Mouse (Mus musculus): ENCODE data around the gene Rad54l. TPM values are rescaled to one million over a fixed set of nuclear protein-coding genes. Genes with fewer than 3 reads are reported as not detected.

Gene Rad54l
- polyA plus RNA-seq, 1 experiment from 2014 or later = 1.5 TPM

DNA sequence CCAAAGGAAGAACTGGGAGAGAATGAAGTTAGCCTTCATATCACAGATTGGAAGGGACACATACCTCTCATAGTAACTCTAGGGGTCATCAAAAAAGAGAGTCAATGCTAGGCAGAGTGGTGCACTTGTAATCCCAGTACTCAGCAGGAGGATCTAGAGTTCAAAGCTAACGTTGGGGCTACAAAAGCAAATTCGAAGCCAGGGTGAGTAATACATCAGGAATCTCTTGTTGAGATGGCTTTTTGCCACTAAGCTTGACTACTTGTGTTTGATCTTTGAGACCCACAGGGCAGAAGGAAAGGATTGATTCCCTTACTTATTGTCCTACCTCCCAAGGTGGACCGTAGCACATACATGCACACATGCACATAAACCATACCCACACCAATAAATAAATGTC, 74.3 kb downstream of the Rad54l start:
- TF ChIP-seq EP300 (IDR thresholded peaks at IDR 0.05) (no peak), CTCF (IDR thresholded peaks at IDR 0.05) (no peak)
- peak overlapping the region; percentile 55 for H3K27ac ChIP-seq (ENCODE audit: low read length)
- no peaks in the 10 kb centered on the region for H3K9me3 ChIP-seq (ENCODE audit: low read length)
- 44% methylated on average over 3 of the region's 3 CpGs for WGBS
- no peak for ATAC-seq
- H3K27me3 ChIP-seq (replicated peaks; ENCODE audit: insufficient read depth, low read length) = no peaks in the 10 kb centered on the region
- no peak overlapping the region for H3K9ac ChIP-seq (replicated peaks; ENCODE audit: low read depth)
- no peak overlapping the region for H3K4me3 ChIP-seq (ENCODE audit: low read depth, low read length)
- peaks cover 7% of the 10 kb centered on the region; the same call in 1 of the 2 replicates for H3K36me3 ChIP-seq (ENCODE audit: insufficient read depth, low read length)
- H3K4me1 ChIP-seq (ENCODE audit: insufficient read depth, low read depth, low read length) = peaks cover 8% of the 10 kb centered on the region
- H3K4me2 ChIP-seq (replicated peaks; ENCODE audit: low read depth, low read length) = no peak overlapping the region
- peak; percentile 44 for DNase-seq (ENCODE audit: low spot score)

DNA sequence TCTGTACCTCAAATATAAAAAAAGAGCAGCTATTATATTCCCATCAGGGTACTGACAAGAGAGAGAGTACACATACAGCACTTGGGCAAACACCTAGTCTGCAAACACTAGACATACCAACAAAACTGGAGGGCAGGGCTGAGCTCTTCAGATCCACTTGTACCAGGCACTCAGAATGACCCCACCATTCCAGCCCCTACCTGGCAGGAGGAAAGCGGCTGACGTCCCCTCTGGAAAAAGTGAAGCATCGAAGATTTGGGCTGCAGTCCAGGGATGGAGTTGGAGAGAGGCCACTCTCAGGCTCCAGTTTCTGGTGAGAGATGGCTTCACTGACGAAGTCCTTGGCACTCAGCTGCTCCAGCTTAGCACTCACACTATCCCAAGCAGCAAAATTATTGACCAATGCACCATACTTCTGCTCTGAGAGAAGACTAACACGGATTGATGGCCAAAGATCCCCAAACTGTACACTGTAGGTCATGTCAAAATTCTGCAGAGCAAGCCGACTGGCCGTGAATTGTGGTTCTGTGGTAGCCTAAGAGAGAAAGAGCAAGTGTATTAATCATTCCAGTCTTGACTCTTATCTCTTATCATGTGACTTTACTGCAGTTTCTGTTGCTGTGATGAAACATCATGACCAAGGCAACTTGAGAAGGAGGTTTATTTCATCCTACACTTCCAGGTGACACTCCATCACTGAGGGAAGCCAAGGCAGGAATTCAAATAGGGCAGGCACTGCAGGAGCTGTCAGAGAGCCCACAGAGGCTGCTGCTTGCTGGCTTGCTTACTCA, 75.2 kb downstream of the Rad54l start:
- Histone ChIP-seq H3K4me1 (ENCODE audit: insufficient read depth, low read depth, low read length) (peaks cover 8% of the 10 kb centered on the region), H3K27ac (ENCODE audit: low read length) (peak overlapping the region; percentile 64), H3K27me3 (replicated peaks; ENCODE audit: insufficient read depth, low read length) (no peaks in the 10 kb centered on the region), H3K36me3 (ENCODE audit: insufficient read depth, low read length) (peaks cover 7% of the 10 kb centered on the region; the same call in 1 of the 2 replicates), H3K9ac (replicated peaks; ENCODE audit: low read depth) (no peak overlapping the region), H3K4me2 (replicated peaks; ENCODE audit: low read depth, low read length) (no peak overlapping the region), H3K4me3 (ENCODE audit: low read depth, low read length) (no peak overlapping the region), H3K9me3 (ENCODE audit: low read length) (no peaks in the 10 kb centered on the region)
- TF ChIP-seq EP300 (IDR thresholded peaks at IDR 0.05) (peak; percentile 97), CTCF (IDR thresholded peaks at IDR 0.05) (no peak)
- ATAC-seq (peak; percentile 97), DNase-seq (ENCODE audit: low spot score) (peak; percentile 93)
- 52% methylated on average over 7 of the region's 7 CpGs for WGBS

DNA sequence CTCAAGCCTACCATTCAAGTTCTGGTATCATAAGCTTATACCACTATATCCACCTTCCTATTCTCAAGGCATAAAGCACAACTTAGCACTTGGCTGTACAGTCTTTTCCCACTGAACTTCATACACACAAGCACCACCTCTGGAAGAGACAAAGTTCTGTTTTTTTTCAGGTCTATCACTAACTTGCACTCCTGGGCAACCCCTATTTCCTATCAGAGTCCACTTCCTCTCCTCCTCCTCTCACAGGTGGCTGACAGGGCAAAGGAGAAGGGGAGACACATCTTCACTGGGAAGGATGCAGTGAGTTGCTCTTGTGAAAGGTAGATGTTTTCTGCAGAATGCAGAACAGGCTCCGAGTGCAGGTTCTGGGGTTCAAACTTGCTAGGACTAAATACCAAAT, 75.8 kb downstream of the Rad54l start:
- Histone ChIP-seq H3K36me3 (ENCODE audit: insufficient read depth, low read length) (peaks cover 7% of the 10 kb centered on the region; the same call in 1 of the 2 replicates), H3K4me2 (replicated peaks; ENCODE audit: low read depth, low read length) (0 out of 2 replicates have a peak overlapping the region, but pooled peaks have one; percentile 3), H3K27ac (ENCODE audit: low read length) (peak overlapping the region; percentile 64), H3K9ac (replicated peaks; ENCODE audit: low read depth) (no peak overlapping the region), H3K27me3 (replicated peaks; ENCODE audit: insufficient read depth, low read length) (no peaks in the 10 kb centered on the region), H3K4me3 (ENCODE audit: low read depth, low read length) (no peak overlapping the region), H3K9me3 (ENCODE audit: low read length) (no peaks in the 10 kb centered on the region), H3K4me1 (ENCODE audit: insufficient read depth, low read depth, low read length) (peaks cover 3% of the 10 kb centered on the region; the same call in 1 of the 2 replicates)
- WGBS = 50% methylated on average over 1 of the region's 1 CpGs
- ATAC-seq (no peak), DNase-seq (ENCODE audit: low spot score) (no peak)
- TF ChIP-seq EP300 (IDR thresholded peaks at IDR 0.05) = no peak
- TF ChIP-seq CTCF (IDR thresholded peaks at IDR 0.05) = no peak

DNA sequence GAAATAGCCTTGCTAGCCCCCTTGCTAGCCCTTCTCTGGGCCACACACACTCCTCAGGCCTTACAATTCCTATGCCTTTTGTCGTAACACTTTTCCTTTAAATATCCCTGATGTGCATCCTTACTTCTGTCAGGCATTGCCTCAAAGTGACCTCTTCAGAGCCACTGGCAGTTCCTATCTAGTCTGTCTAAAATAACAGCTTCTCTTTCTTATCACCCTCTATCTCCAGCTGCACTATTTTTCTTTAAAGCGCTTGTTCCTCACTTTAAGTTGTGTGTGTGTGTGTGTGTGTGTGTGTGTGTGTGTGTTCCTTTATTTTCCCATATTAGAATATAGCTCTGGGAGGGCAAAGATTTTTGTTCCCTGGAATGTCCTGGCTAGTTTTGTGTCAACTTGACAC, 76.9 kb downstream of the Rad54l start:
- WGBS = 82% methylated on average over 2 of the region's 2 CpGs
- peaks cover 7% of the 10 kb centered on the region; the same call in 1 of the 2 replicates for H3K36me3 ChIP-seq (ENCODE audit: insufficient read depth, low read length)

More for the DNA sequence above, 76.9 kb downstream of the Rad54l start:
- Histone ChIP-seq H3K4me2 (replicated peaks; ENCODE audit: low read depth, low read length) (no peak overlapping the region), H3K9ac (replicated peaks; ENCODE audit: low read depth) (no peak overlapping the region), H3K27me3 (replicated peaks; ENCODE audit: insufficient read depth, low read length) (no peaks in the 10 kb centered on the region), H3K4me1 (ENCODE audit: insufficient read depth, low read depth, low read length) (0 out of 2 replicates have a peak, but pooled peaks cover 2% of the 10 kb centered on the region), H3K4me3 (ENCODE audit: low read depth, low read length) (no peak overlapping the region), H3K9me3 (ENCODE audit: low read length) (no peaks in the 10 kb centered on the region), H3K27ac (ENCODE audit: low read length) (no peak overlapping the region)
- no peak for TF ChIP-seq CTCF (IDR thresholded peaks at IDR 0.05)
- no peak for TF ChIP-seq EP300 (IDR thresholded peaks at IDR 0.05)
- ATAC-seq (no peak), DNase-seq (ENCODE audit: low spot score) (no peak)

Other genes with a start within 250 kb of the Rad54l start
- gene Kncn, start 239.3 kb downstream of the Rad54l start, polyA plus RNA-seq (2015; fragmentation: Nextera tagmentation; extraction: Ambion mirVana) = not detected in 2 replicates
- not detected in 2 replicates for gene 6430628N08Rik, start 233.0 kb downstream of the Rad54l start, polyA plus RNA-seq (2015; fragmentation: Nextera tagmentation; extraction: Ambion mirVana)
- not detected in 2 replicates for gene Dmbx1, start 183.8 kb downstream of the Rad54l start, polyA plus RNA-seq (2015; fragmentation: Nextera tagmentation; extraction: Ambion mirVana)
- 12.1 and 13.4 TPM in 2 replicates for gene Faah, start 105.8 kb downstream of the Rad54l start, polyA plus RNA-seq (2015; fragmentation: Nextera tagmentation; extraction: Ambion mirVana)
- 33.7 and 37.9 TPM in 2 replicates for gene Nsun4, start 69.8 kb downstream of the Rad54l start, polyA plus RNA-seq (2015; fragmentation: Nextera tagmentation; extraction: Ambion mirVana)
- gene Uqcrh, start 48.6 kb downstream of the Rad54l start, polyA plus RNA-seq (2015; fragmentation: Nextera tagmentation; extraction: Ambion mirVana) = 423 and 444 TPM in 2 replicates
- 46.1 and 49.0 TPM in 2 replicates for gene Lrrc41, start 48.4 kb downstream of the Rad54l start, polyA plus RNA-seq (2015; fragmentation: Nextera tagmentation; extraction: Ambion mirVana)
- 40.7 and 40.8 TPM in 2 replicates for gene Pomgnt1, start 150 bp upstream of the Rad54l start, polyA plus RNA-seq (2015; fragmentation: Nextera tagmentation; extraction: Ambion mirVana)
- 2.6 and 2.8 TPM in 2 replicates for gene Lurap1, start 27.6 kb upstream of the Rad54l start, polyA plus RNA-seq (2015; fragmentation: Nextera tagmentation; extraction: Ambion mirVana)
- 118 and 131 TPM in 2 replicates for gene Tspan1, start 43.9 kb upstream of the Rad54l start, polyA plus RNA-seq (2015; fragmentation: Nextera tagmentation; extraction: Ambion mirVana)
- gene 1700042G07Rik, start 49.7 kb upstream of the Rad54l start, polyA plus RNA-seq (2015; fragmentation: Nextera tagmentation; extraction: Ambion mirVana) = not detected in 2 replicates
- not detected in 2 replicates for gene Gm49337, start 49.7 kb upstream of the Rad54l start, polyA plus RNA-seq (2015; fragmentation: Nextera tagmentation; extraction: Ambion mirVana)
- gene Pik3r3, start 97.9 kb upstream of the Rad54l start, polyA plus RNA-seq (2015; fragmentation: Nextera tagmentation; extraction: Ambion mirVana) = 10.0 and 11.7 TPM in 2 replicates